Mouse (Mus musculus) kidney, adult 2 months (tissue): Measurements from ENCODE around the gene Tomm6.

ENCODE experiments used
- CTCF ChIP-seq: fragments of 200-500 bp; conservative IDR thresholded peaks from 2 replicates; pipeline ENCODE4 v1.5.1; 2011; ENCODE audit warnings: low read depth, mild to moderate bottlenecking, control low read depth, low read length, moderate library complexity, mixed read lengths; ENCODE audit not compliant: insufficient read depth, insufficient read length
- POLR2A ChIP-seq: fragments of 200-500 bp; IDR thresholded peaks from one replicate; pipeline ENCODE4 v1.6.1; 2011; ENCODE audit warnings: low read depth, low read length, control low read depth

DNA sequence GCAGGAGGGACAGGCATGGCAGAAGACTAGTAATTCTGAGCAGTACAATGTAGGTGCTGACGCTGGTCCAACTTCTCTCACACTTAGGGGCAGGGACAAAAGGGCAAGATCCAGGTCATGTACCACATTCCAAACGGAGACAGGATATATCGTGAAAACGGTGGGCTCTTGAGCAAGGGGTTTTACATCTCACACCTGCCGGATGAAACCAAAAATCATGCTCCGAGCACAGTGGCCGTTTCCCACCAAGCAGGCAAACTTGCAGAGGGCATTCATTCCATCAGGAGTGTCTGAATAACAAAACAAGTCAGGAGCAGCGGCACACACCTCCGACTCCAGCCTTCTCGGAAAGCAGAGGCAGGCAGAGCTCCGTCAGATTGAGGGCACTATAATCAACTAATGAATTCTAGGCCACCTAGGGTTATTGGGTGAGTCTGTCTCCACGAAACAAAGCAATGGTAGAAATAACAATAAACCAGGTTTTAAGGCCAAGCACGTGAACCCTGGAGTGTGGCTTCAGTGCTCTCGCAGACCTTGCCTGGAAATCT, 47.4 kb upstream of the Tomm6 start:
- TF ChIP-seq CTCF = no peak
- no peak for TF ChIP-seq POLR2A
